ENCODE assay signal across 21 mouse cellular contexts in the genomic region with DNA sequence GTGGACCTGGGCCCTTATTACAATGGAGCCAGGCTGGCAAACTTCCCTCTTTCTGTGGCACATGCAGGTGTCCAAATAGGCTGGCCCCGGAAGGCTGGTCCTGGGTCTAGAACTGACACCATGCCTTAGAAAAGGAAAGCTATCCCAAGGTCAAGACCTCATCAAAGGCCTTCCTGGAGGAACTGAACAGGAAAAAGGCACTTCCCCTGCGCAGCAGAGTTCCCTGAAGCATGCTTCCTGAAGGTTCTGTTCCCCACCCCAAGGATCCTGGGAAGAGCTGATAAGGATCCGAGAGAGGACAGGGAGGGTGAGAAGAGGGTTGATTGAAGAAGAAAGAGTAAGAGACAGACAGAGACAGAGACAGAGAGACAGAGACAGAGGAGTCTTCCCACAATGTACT.
DNase-seq lines count a peak whose midpoint lies in the region; ATAC-seq lines count a peak whose summit lies in the region.
"Had no signal": no experiment of that assay in that cellular context is flagged by ENCODE, and none has a peak within 500 bp of the region (broad histone marks: within the 10 kb centered on the region; RNA-seq: fewer than 3 reads in every experiment).

No protein-coding gene starts in this region.

- 73% methylated on average over 3 of the region's 3 CpGs for WGBS in kidney, embryonic 16.5 days
- 95% methylated on average over 3 of the region's 3 CpGs for WGBS in forebrain, embryonic 13.5 days

- DNase-seq in heart, adult 11 months = peak; percentile 96
- DNase-seq in heart, postnatal 25 days (ENCODE audit: low spot score) = no peak
- peak; percentile 17 to 37 for DNase-seq in kidney, adult 8-10 months
- DNase-seq in kidney, adult 9 months = peak; percentile 42
- peak; percentile 43 to 59 for DNase-seq in kidney, postnatal 25 days
- DNase-seq: B cell, adult 2 months; cerebellum, adult 9-10 months; heart, postnatal 14 days; liver, embryonic 13.5 days; thymus, postnatal 25 days had no signal

- no peak for ATAC-seq in kidney, embryonic 16.5 days (ENCODE audit: low FRiP score, low TSS enrichment)
- no peak for ATAC-seq in forebrain, embryonic 13.5 days
- ATAC-seq: forebrain, embryonic 14.5 days had no signal

- intact Hi-C loops in heart, postnatal 25 days (cut with DNase I) = loop anchor here (5.0 kb wide), 2 partner anchors 34 to 41 kb away; no protein-coding TSS in a partner anchor

- H3K4me1 ChIP-seq in kidney, embryonic 16.5 days (ENCODE audit: insufficient read depth, low read length) = no peaks in the 10 kb centered on the region
- H3K4me1 ChIP-seq in forebrain, embryonic 13.5 days = no peaks in the 10 kb centered on the region
- H3K4me1 ChIP-seq: heart, embryonic 12.5 days; hindbrain, embryonic 13.5 days; lung, embryonic 15.5 days; neural tube, embryonic 15.5 days; stomach, embryonic 15.5 days had no signal

- peaks cover 3% of the 10 kb centered on the region; the same call in 1 of the 2 replicates for H3K27me3 ChIP-seq in kidney, embryonic 16.5 days (ENCODE audit: insufficient read depth, low read length)
- no peaks in the 10 kb centered on the region for H3K27me3 ChIP-seq in forebrain, embryonic 13.5 days
- H3K27me3 ChIP-seq: CH12.LX; liver, embryonic 13.5 days; lung, embryonic 15.5 days; stomach, embryonic 15.5 days had no signal

- no peak overlapping the region for H3K27ac ChIP-seq in kidney, embryonic 16.5 days (ENCODE audit: low read length)
- no peak overlapping the region for H3K27ac ChIP-seq in forebrain, embryonic 13.5 days
- H3K27ac ChIP-seq: hindbrain, embryonic 13.5 days; left cerebral cortex, adult 2 months; liver, embryonic 13.5 days; lung, embryonic 15.5 days; neural tube, embryonic 15.5 days; stomach, embryonic 15.5 days had no signal

- no peaks in the 10 kb centered on the region for H3K36me3 ChIP-seq in kidney, embryonic 16.5 days (ENCODE audit: insufficient read depth, low read length)
- H3K36me3 ChIP-seq in forebrain, embryonic 13.5 days (ENCODE audit: poor library complexity, severe bottlenecking) = no peaks in the 10 kb centered on the region
- H3K36me3 ChIP-seq: heart, embryonic 12.5 days; hindbrain, embryonic 13.5 days; liver, embryonic 13.5 days; lung, embryonic 15.5 days; neural tube, embryonic 15.5 days; stomach, embryonic 15.5 days had no signal

- H3K9ac ChIP-seq in kidney, embryonic 16.5 days (replicated peaks; ENCODE audit: low read length) = no peak overlapping the region
- no peak overlapping the region for H3K9ac ChIP-seq in forebrain, embryonic 13.5 days
- H3K9ac ChIP-seq: heart, embryonic 12.5 days; hindbrain, embryonic 13.5 days; liver, embryonic 13.5 days; lung, embryonic 15.5 days; neural tube, embryonic 15.5 days; stomach, embryonic 15.5 days had no signal

- no peak overlapping the region for H3K4me2 ChIP-seq in kidney, embryonic 16.5 days (replicated peaks; ENCODE audit: low read depth, low read length)
- H3K4me2 ChIP-seq in forebrain, embryonic 13.5 days = no peak overlapping the region
- H3K4me2 ChIP-seq: heart, embryonic 12.5 days; hindbrain, embryonic 13.5 days; liver, embryonic 13.5 days; lung, embryonic 15.5 days; midbrain, embryonic 11.5 days; neural tube, embryonic 15.5 days; stomach, embryonic 15.5 days had no signal

- H3K9me3 ChIP-seq in kidney, embryonic 16.5 days (ENCODE audit: low read length) = no peaks in the 10 kb centered on the region
- no peaks in the 10 kb centered on the region; the same call in 1 of the 2 replicates for H3K9me3 ChIP-seq in forebrain, embryonic 13.5 days (replicated peaks)
- H3K9me3 ChIP-seq: heart, embryonic 12.5 days; liver, embryonic 13.5 days; lung, embryonic 15.5 days; neural tube, embryonic 15.5 days; stomach, embryonic 15.5 days had no signal

- H3K4me3 ChIP-seq in kidney, embryonic 16.5 days (ENCODE audit: low read length) = no peak overlapping the region
- H3K4me3 ChIP-seq in forebrain, embryonic 13.5 days = no peak overlapping the region
- H3K4me3 ChIP-seq: heart, embryonic 12.5 days; hindbrain, embryonic 13.5 days; left cerebral cortex, adult 2 months; liver, embryonic 13.5 days; lung, embryonic 15.5 days; neural tube, embryonic 15.5 days; stomach, embryonic 15.5 days had no signal
